Mouse (Mus musculus) splenic B cell, adult 2 months (primary cell): ENCODE data around the gene Prph2.
A peak's percentile ranks its signal among the peaks of the same experiment; 100 is the strongest.

ENCODE experiments used
- DNase-seq: peaks from one replicate; pipeline ENCODE4 v3.0.0-alpha.2; 2011; ENCODE audit warnings: low read depth, low spot score
- H3K27me3 ChIP-seq: 2 replicates; pipeline ENCODE4 v1.6.1; 2012; ENCODE audit warnings: mild to moderate bottlenecking, low read length, moderate library complexity, mixed read lengths; ENCODE audit not compliant: control insufficient read depth, poor library complexity, insufficient read depth, severe bottlenecking
- H3K36me3 ChIP-seq: 2 replicates; pipeline ENCODE4 v1.6.1; 2012; ENCODE audit warnings: mild to moderate bottlenecking, low read length, moderate library complexity, mixed read lengths; ENCODE audit not compliant: control insufficient read depth, poor library complexity, insufficient read depth, severe bottlenecking

Gene Prph2

DNA sequence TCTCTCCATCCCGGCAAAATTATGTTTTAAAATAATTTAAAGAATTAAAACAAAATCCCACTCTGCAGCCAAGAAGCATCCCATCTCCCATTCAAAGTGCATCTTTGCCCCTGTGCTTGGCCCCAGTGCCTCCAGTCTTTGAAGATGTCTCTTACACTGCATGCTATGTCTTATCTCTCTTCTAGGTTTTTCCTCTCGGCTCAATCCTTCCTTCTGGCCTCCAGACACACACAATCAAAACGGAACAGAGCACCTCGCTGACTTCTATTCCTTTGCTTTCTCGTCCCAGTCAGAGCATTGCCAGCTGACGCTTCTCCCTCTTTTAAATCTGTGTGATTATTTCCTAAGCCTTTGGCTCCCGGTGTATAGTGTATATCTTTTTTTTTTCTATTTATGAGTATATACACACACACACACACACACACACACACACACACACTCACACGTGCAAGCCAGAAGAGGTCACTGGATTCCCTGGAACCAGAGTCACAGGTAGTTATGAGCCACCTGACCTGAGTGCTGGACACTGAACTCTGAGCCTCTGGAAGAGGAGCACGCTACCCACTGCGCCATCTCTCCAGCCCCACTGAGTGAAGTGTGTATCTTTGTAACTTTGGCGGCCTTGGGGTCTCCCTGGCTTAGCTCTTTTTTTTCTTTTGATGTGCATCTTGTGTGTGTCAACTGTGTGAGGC is 24.9 kb upstream of the Prph2 start:
- DNase-seq: no peak
- no peaks in the 10 kb centered on the region for H3K27me3 ChIP-seq
- no peaks in the 10 kb centered on the region for H3K36me3 ChIP-seq

- DNase-seq: no peak
- Histone ChIP-seq H3K27me3 (no peaks in the 10 kb centered on the region), H3K36me3 (no peaks in the 10 kb centered on the region)
Measured at GRCm38 (mm10) chr17:46885910-46886643, 24.2 kb upstream of the Prph2 start.

GRCm38 (mm10) chr17:46888511-46889212 is 21.6 kb upstream of the Prph2 start:
- no peaks in the 10 kb centered on the region; the same call in 1 of the 2 replicates for H3K36me3 ChIP-seq
- no peaks in the 10 kb centered on the region for H3K27me3 ChIP-seq
- DNase-seq: peak; percentile 68

GRCm38 (mm10) chr17:46889450-46890084 is 20.7 kb upstream of the Prph2 start:
- peak; percentile 64 for DNase-seq
- Histone ChIP-seq H3K36me3 (no peaks in the 10 kb centered on the region; the same call in 1 of the 2 replicates), H3K27me3 (no peaks in the 10 kb centered on the region)

DNA sequence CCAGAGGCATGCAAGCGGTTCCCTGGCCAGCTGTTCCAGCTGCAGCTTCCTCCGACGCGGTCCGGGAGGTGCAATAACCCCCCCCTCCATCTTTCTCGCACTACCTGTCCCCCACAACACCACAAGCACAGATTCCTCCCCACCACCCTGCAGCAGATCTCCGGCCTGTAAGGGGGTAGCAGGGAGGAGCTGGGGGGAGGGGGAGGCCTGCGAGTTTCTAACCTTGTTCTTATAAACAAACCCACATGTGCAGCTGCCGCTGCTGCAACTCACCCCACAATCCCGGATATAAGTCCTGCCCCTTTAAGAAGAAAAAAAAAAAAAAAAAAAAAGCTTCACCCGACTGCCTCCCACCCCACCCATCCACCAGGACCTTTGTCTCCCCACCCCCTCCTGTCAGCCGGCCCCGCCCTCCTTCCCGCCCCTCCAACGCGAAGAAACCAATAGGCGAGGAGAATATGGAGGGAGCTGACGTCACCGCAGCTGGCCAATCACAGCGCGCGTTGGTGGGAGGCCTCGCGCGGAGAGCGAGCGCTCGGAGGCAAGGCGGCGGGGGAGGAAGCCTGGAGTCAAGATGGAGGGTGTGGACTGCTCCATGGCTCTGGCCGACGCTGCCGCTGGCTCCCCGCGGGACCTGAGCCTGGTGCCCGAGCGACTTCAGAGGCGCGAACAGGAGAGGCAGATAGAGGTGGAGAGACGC is 20.0 kb upstream of the Prph2 start, which contains the start of gene Tbcc:
Gene Tbcc (plus strand): TSS at position 569 of the 700 bp plus-strand sequence.
- DNase-seq: peak; percentile 99

DNA sequence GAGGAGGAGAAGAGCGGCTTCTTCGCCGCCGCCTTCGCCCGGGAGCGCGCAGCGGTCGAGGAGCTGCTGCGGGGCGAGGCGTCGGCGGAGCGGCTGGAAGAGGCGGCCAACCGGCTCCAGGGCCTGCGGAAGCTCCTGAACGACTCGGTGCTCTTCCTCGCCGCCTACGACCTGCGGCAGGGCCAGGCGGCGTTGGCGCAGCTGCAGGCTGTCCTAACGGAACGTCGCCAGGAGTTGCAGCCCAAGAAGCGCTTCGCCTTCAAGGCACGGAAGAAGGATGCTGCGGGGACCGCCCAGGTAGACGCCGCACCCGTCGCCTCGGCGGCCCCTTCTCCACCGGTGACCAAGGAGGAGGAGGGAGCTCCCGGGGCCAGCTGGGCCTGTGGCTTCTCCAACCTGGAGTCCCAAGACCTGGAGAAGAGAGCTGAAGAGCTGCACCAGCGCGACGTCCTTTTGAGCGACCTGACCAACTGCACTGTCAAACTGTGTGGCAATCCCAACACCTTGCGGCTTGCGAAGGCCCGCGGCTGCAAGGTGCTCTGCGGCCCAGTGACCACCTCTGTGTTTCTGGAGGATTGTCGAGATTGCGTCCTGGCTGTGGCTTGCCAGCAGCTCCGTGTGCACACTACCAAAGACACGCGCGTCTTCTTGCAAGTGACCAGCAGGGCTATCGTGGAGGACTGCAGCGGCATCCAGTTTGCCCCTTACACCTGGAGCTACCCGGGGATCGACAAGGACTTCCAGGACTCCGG is 19.2 kb upstream of the Prph2 start:
- H3K36me3 ChIP-seq: no peaks in the 10 kb centered on the region; the same call in 1 of the 2 replicates
- H3K27me3 ChIP-seq: no peaks in the 10 kb centered on the region
- peak; percentile 24 for DNase-seq

More for the DNA sequence above, 20.0 kb upstream of the Prph2 start, which contains the start of gene Tbcc:
- no peaks in the 10 kb centered on the region; the same call in 1 of the 2 replicates for H3K36me3 ChIP-seq
- H3K27me3 ChIP-seq: no peaks in the 10 kb centered on the region

DNA sequence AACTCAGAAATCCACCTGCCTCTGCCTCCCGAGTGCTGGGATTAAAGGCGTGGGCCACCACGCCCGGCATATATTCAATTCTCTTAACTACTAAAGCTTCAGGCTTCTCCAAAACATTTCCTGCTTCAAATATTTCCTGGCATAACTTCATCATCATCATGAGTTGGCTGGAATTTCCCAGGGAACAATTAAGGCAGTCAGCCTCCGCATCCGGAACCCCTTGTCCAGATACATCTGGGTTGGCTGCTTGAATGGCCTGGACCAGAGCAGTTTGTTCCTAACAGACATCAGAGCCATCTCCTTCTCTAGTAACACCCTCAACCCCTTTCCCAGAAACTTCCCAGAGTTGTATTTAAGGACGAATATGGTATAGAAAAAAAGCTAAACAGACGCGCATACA is 14.8 kb upstream of the Prph2 start:
- Histone ChIP-seq H3K36me3 (no peaks in the 10 kb centered on the region; the same call in 1 of the 2 replicates), H3K27me3 (no peaks in the 10 kb centered on the region)
- DNase-seq: no peak

DNA sequence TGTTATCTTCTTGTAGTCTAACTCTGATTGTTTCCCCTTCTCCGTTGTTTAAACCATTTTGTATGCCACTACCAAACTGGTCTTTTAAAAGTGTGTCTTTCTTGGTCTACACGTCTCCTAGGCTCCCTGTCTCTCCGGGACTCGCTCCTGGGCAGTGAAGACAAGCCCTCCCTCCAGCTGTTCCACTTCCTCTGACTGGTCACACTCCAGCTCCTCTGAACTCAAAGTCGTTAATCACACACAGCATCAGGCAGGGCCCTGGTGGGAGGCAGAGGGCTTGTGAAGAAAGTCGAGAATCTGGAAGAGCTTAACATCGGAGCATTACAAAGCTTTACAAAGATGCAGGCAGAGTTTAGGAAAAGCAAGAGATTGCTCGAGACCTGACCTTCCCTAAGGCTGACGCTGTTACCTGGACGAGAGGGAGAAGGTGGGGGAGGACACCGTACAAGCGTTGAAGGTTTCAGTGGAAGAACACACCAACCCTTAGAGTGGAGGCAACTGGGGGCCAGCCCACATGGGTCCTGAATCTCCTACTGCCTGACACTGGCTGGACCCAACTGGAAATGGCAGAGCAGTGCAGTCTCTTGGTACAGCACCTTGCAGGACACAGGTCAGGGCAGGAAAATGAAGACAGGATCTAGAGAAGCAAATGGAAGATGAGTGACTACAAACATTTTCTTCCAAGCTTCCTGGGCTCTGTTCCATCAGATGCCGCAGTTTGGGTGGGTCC is 12.9 kb upstream of the Prph2 start:
- no peaks in the 10 kb centered on the region; the same call in 1 of the 2 replicates for H3K36me3 ChIP-seq
- peak; percentile 28 for DNase-seq
- H3K27me3 ChIP-seq: no peaks in the 10 kb centered on the region

DNA sequence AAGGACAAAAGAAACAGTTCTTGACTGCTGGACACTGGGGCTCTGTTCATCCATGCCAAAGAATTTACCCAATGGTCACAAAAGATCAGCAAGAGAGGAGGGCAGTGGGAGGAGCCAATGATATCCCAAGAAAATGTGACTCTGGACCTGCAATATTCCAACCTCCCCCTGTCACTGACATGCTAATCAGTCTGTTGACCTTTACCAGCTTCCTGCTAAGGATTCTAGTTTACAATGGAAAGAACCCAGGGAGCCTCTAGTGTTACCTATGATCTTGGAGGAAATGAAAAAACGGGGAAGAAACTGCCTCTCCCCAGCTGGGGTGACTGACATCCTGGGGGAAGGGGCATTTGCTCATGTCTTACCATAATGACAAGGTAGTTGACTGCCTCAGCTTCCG is 9.3 kb upstream of the Prph2 start:
- DNase-seq: no peak
- no peaks in the 10 kb centered on the region for H3K36me3 ChIP-seq

GRCm38 (mm10) chr17:46903876-46904490 is 6.3 kb upstream of the Prph2 start:
- DNase-seq: peak; percentile 86
- Histone ChIP-seq H3K36me3 (no peaks in the 10 kb centered on the region), H3K27me3 (no peaks in the 10 kb centered on the region)

More for the DNA sequence above, 9.3 kb upstream of the Prph2 start:
- H3K27me3 ChIP-seq: no peaks in the 10 kb centered on the region

- DNase-seq: no peak
- Histone ChIP-seq H3K27me3 (no peaks in the 10 kb centered on the region), H3K36me3 (no peaks in the 10 kb centered on the region)
Measured at GRCm38 (mm10) chr17:46912331-46912730, 2.1 kb downstream of the Prph2 start.

- H3K27me3 ChIP-seq: no peaks in the 10 kb centered on the region
- no peak for DNase-seq
- no peaks in the 10 kb centered on the region for H3K36me3 ChIP-seq
Measured at GRCm38 (mm10) chr17:46915129-46915528, 4.9 kb downstream of the Prph2 start.

- Histone ChIP-seq H3K27me3 (no peaks in the 10 kb centered on the region), H3K36me3 (no peaks in the 10 kb centered on the region)
- no peak for DNase-seq
Measured at GRCm38 (mm10) chr17:46918951-46919350, 8.7 kb downstream of the Prph2 start.
